Mouse (Mus musculus) hindbrain, embryonic 11.5 days (tissue): ENCODE data around the gene Apoc1. TPM values are rescaled to one million over a fixed set of nuclear protein-coding genes. Genes with fewer than 3 reads are reported as not detected.

ENCODE experiments used
- ATAC-seq: fragments of 200-750 bp; cut with Nextera tagmentation; 2 replicates; pipeline ENCODE4 v1.8.0; 2017; ENCODE audit warnings: mild to moderate bottlenecking, moderate TSS enrichment, moderate library complexity; ENCODE audit not compliant: low FRiP score
- DNase-seq: peaks from one replicate; pipeline ENCODE4 v3.0.0-alpha.2; 2015; ENCODE audit warnings: low spot score
- H3K27ac ChIP-seq: fragments of 300-500 bp; sonication (generic); 2 replicates; pipeline ENCODE4 v1.5.1; 2014; ENCODE audit warnings: mild to moderate bottlenecking, low read depth, low read length
- H3K27me3 ChIP-seq: fragments of 300-500 bp; sonication (generic); 2 replicates; pipeline ENCODE4 v1.6.1; 2014; ENCODE audit warnings: mild to moderate bottlenecking, low read length, moderate library complexity, mixed read lengths; ENCODE audit not compliant: control insufficient read depth, insufficient read depth
- H3K36me3 ChIP-seq: fragments of 300-500 bp; sonication (generic); 2 replicates; pipeline ENCODE4 v1.6.1; 2014; ENCODE audit warnings: mild to moderate bottlenecking, low read length, moderate library complexity, mixed read lengths; ENCODE audit not compliant: control insufficient read depth, insufficient read depth
- H3K4me1 ChIP-seq: fragments of 300-500 bp; sonication (generic); replicated peaks from 2 replicates; pipeline ENCODE4 v1.6.1; 2014; ENCODE audit warnings: low read length, mixed read lengths; ENCODE audit not compliant: control insufficient read depth, insufficient read depth
- H3K4me2 ChIP-seq: fragments of 300-500 bp; sonication (generic); replicated peaks from 2 replicates; pipeline ENCODE4 v1.6.1; 2014; ENCODE audit warnings: mild to moderate bottlenecking, low read depth, low read length
- H3K4me3 ChIP-seq: fragments of 300-500 bp; sonication (generic); 2 replicates; pipeline ENCODE4 v1.5.1; 2014; ENCODE audit warnings: low read depth, low read length
- H3K9ac ChIP-seq: fragments of 300-500 bp; sonication (generic); 2 replicates; pipeline ENCODE4 v1.6.1; 2014; ENCODE audit warnings: low read depth, low read length
- H3K9me3 ChIP-seq: fragments of 300-500 bp; sonication (generic); 2 replicates; pipeline ENCODE4 v1.6.1; 2016; ENCODE audit warnings: low read length; ENCODE audit not compliant: control insufficient read depth
- WGBS: fragments of 180-500 bp; shearing (Covaris S2); extraction: QIAGEN DNeasy Blood & Tissue Kit; methylation state at CpG from one replicate; pipeline ENCODE4 v1.1.7; 2014; 5-methylcytosine and 5-hydroxymethylcytosine counted together
- polyA plus RNA-seq: library from polyadenylated mRNA; unstranded; fragments of >200 nt; fragmentation: Nextera tagmentation; extraction: Ambion mirVana; gene quantifications from 2 replicates; pipeline ENCODE4 v1.2.1, GENCODE M21; 2014

Gene Apoc1
- polyA plus RNA-seq, 1 experiment from 2014 or later = 3.4 TPM

DNA sequence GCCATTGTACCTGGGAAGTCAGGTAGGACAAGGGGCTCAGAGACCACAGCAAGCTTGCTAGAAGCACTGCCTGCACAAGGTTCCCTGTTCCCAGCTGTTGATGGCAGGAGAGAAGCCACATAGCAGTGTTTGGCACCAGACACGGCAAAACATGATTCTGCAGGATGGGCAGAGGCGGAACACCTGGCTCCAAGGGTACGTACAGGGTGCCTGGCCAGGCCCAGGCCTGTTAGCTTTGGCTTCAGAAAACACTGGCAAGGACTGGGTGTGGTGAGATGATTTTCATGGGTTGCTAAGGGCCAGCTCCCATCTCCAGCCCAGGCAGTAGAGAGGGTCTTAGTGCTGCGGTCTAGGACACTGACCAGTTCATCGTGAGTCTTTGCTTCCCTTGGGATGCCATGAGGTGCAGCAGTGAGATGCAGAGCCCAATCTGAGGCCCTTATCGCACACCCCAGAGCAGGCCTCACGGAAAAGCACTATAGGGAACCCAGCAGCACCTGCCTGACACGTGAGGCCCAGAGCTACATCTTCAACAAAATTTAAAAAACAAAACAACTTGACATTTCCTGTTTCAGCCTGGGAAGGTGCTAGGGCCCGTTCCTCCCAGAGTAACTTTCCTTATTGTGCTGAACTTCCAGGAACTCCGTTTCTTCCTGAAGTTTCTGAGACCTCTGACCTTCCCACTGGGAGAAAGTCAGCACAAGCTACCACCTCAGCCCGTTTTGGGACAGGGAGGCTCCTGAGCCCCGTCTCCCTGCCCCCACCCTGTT lies 8.0 kb upstream of the Apoc1 start:
- Histone ChIP-seq H3K27me3 (no peaks in the 10 kb centered on the region), H3K4me2 (no peak overlapping the region), H3K36me3 (peaks cover 8% of the 10 kb centered on the region; the same call in 1 of the 2 replicates), H3K4me1 (peaks cover 3% of the 10 kb centered on the region; the same call in 1 of the 2 replicates), H3K4me3 (no peak overlapping the region), H3K9me3 (no peaks in the 10 kb centered on the region), H3K9ac (no peak overlapping the region), H3K27ac (no peak overlapping the region)
- ATAC-seq = no peak
- no peak for DNase-seq
- 55% methylated on average over 12 of the region's 12 CpGs for WGBS

- peaks cover 8% of the 10 kb centered on the region; the same call in 1 of the 2 replicates for H3K36me3 ChIP-seq
- H3K9me3 ChIP-seq = no peaks in the 10 kb centered on the region
- H3K27ac ChIP-seq = no peak overlapping the region
- no peak for ATAC-seq
- peaks cover 3% of the 10 kb centered on the region; the same call in 1 of the 2 replicates for H3K4me1 ChIP-seq
- H3K4me2 ChIP-seq = peak overlapping the region; percentile 43; the same call in 1 of the 2 replicates
- DNase-seq = no peak
- H3K4me3 ChIP-seq = no peak overlapping the region
- no peak overlapping the region for H3K9ac ChIP-seq
- WGBS = 76% methylated on average over 4 of the region's 4 CpGs
- no peaks in the 10 kb centered on the region for H3K27me3 ChIP-seq
These were observed 7.3 kb upstream of the Apoc1 start for GRCm38 (mm10) chr7:19699827-19700148.

- H3K27me3 ChIP-seq = no peaks in the 10 kb centered on the region
- peak; percentile 66 for ATAC-seq
- peaks cover 3% of the 10 kb centered on the region; the same call in 1 of the 2 replicates for H3K4me1 ChIP-seq
- DNase-seq = peak; percentile 55
- H3K4me2 ChIP-seq = peak within 1 kb of the TSS; percentile 43
- no peak within 1 kb of the TSS for H3K27ac ChIP-seq
- peaks cover 8% of the 10 kb centered on the region; the same call in 1 of the 2 replicates for H3K36me3 ChIP-seq
- no peaks in the 10 kb centered on the region for H3K9me3 ChIP-seq
- H3K9ac ChIP-seq = peak within 1 kb of the TSS; percentile 59
- peak within 1 kb of the TSS; percentile 29 for H3K4me3 ChIP-seq
- 2% methylated on average over 18 of the region's 20 CpGs for WGBS
These were observed 6.7 kb upstream of the Apoc1 start, which contains the start of gene Apoe for GRCm38 (mm10) chr7:19698907-19699826. TSS of gene Apoe (minus strand) at chr7:19699188.

GRCm38 (mm10) chr7:19697949-19698906 lies 5.8 kb upstream of the Apoc1 start:
- H3K4me3 ChIP-seq = peak overlapping the region; percentile 29
- peak overlapping the region; percentile 59 for H3K9ac ChIP-seq
- 3% methylated on average over 28 of the region's 28 CpGs for WGBS
- DNase-seq (peak; percentile 65), ATAC-seq (no peak)
- H3K4me1 ChIP-seq = peaks cover 3% of the 10 kb centered on the region; the same call in 1 of the 2 replicates
- H3K36me3 ChIP-seq = peaks cover 8% of the 10 kb centered on the region; the same call in 1 of the 2 replicates
- no peaks in the 10 kb centered on the region for H3K9me3 ChIP-seq
- peak overlapping the region; percentile 43 for H3K4me2 ChIP-seq
- H3K27me3 ChIP-seq = no peaks in the 10 kb centered on the region
- no peak overlapping the region for H3K27ac ChIP-seq

GRCm38 (mm10) chr7:19696336-19696873 lies 3.9 kb upstream of the Apoc1 start:
- no peak overlapping the region for H3K4me3 ChIP-seq
- H3K27ac ChIP-seq = no peak overlapping the region
- H3K27me3 ChIP-seq = no peaks in the 10 kb centered on the region
- H3K4me2 ChIP-seq = no peak overlapping the region
- WGBS = 93% methylated on average over 34 of the region's 34 CpGs
- ATAC-seq = no peak
- no peak overlapping the region for H3K9ac ChIP-seq
- no peaks in the 10 kb centered on the region for H3K9me3 ChIP-seq
- DNase-seq = no peak
- peaks cover 6% of the 10 kb centered on the region; the same call in 1 of the 2 replicates for H3K36me3 ChIP-seq
- H3K4me1 ChIP-seq = peaks cover 3% of the 10 kb centered on the region; the same call in 1 of the 2 replicates

GRCm38 (mm10) chr7:19695881-19696280 lies 3.4 kb upstream of the Apoc1 start:
- H3K4me3 ChIP-seq = no peak overlapping the region
- H3K9me3 ChIP-seq = no peaks in the 10 kb centered on the region
- no peak overlapping the region for H3K27ac ChIP-seq
- H3K36me3 ChIP-seq = peaks cover 6% of the 10 kb centered on the region; the same call in 1 of the 2 replicates
- H3K4me1 ChIP-seq = peaks cover 3% of the 10 kb centered on the region; the same call in 1 of the 2 replicates
- H3K9ac ChIP-seq = no peak overlapping the region
- no peak overlapping the region for H3K4me2 ChIP-seq
- H3K27me3 ChIP-seq = no peaks in the 10 kb centered on the region
- ATAC-seq = no peak
- 83% methylated on average over 6 of the region's 6 CpGs for WGBS
- DNase-seq = no peak

DNA sequence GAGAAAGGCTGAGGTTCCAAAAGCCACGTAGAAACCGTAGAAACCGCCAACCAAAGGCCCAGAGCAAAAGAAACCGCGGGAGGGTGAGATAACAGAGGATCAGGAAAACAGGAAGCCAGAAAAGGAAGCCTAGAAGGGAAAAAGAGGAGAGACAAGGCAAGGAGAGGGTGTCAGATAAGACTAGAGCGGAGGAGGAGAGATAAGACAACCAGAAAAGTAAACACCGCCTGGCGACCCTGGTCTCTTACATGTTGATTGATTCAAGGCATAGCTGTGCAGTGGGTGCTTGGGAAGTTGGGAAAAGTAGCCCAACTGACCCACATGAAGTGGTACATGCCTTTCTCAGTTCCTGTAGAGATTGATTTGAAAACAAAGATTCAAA lies 2.7 kb upstream of the Apoc1 start:
- ATAC-seq = no peak
- no peaks in the 10 kb centered on the region for H3K27me3 ChIP-seq
- no peaks in the 10 kb centered on the region for H3K9me3 ChIP-seq
- 51% methylated on average over 8 of the region's 8 CpGs for WGBS
- H3K9ac ChIP-seq = no peak overlapping the region
- H3K27ac ChIP-seq = no peak overlapping the region
- peaks cover 6% of the 10 kb centered on the region; the same call in 1 of the 2 replicates for H3K36me3 ChIP-seq
- no peak overlapping the region for H3K4me2 ChIP-seq
- no peak overlapping the region for H3K4me3 ChIP-seq
- peaks cover 3% of the 10 kb centered on the region; the same call in 1 of the 2 replicates for H3K4me1 ChIP-seq
- no peak for DNase-seq
